In genomic region chr11:77070721-77071120, GRCm38 (mm10) we compare ENCODE assay signal across 9 mouse cellular contexts. TPM values are rescaled to one million over a fixed set of nuclear protein-coding genes. Genes with fewer than 3 reads are reported as not detected.
DNase-seq lines count a peak whose midpoint lies in the region; TF ChIP-seq lines count a peak whose summit lies in the region.
"Had no signal": no experiment of that assay in that cellular context is flagged by ENCODE, and none has a peak within 500 bp of the region (broad histone marks: within the 10 kb centered on the region; RNA-seq: fewer than 3 reads in every experiment).

No protein-coding gene starts in this region.

- H3K4me3 ChIP-seq in thymus, adult 2 months (ENCODE audit: control insufficient read depth, insufficient read depth, low read length) = no peak overlapping the region
- H3K4me3 ChIP-seq: liver, embryonic 13.5 days had no signal

- no peak for TF ChIP-seq CTCF in thymus, adult 2 months (IDR thresholded peaks at IDR 0.05; ENCODE audit: borderline replicate concordance, control insufficient read depth, extremely low read depth, insufficient read depth, low read length, poor library complexity)

- H3K36me3 ChIP-seq in thymus, adult 2 months (ENCODE audit: control insufficient read depth, insufficient read depth, low read length) = peaks cover 16% of the 10 kb centered on the region; the same call in 1 of the 2 replicates

- TF ChIP-seq POLR2A in thymus, adult 2 months (IDR thresholded peaks at IDR 0.05; ENCODE audit: control insufficient read depth, extremely low read depth, insufficient read depth, low read length, poor library complexity) = no peak

- 73% methylated on average over 4 of the region's 4 CpGs for WGBS in thymus, adult 2 months

- H3K27me3 ChIP-seq in thymus, adult 2 months (ENCODE audit: control insufficient read depth, insufficient read depth, low read length) = no peaks in the 10 kb centered on the region
- H3K27me3 ChIP-seq: liver, embryonic 13.5 days had no signal

- no peak overlapping the region for H3K27ac ChIP-seq in thymus, adult 2 months (ENCODE audit: control insufficient read depth, insufficient read depth, low read length)
- H3K27ac ChIP-seq: liver, embryonic 13.5 days had no signal

- peak; percentile 34 for DNase-seq in heart, postnatal 4 days
- no peak for DNase-seq in heart, adult 8-10 months (ENCODE audit: low spot score)
- DNase-seq in thymus, adult 2 months = peak; percentile 7
- DNase-seq in thymus, adult 18-20 months = no peak
- peak; percentile 20 for DNase-seq in c-Kit-positive CD71-positive TER-119-negative erythroid progenitor cells, embryonic 14.5 days (ENCODE audit: low read depth)
- DNase-seq in thymus, postnatal 25 days = peak; percentile 12
- no peak for DNase-seq in frontal cortex, postnatal 25 days (ENCODE audit: low spot score in 2 of 2)
- no peak for DNase-seq in frontal cortex, postnatal 14 days (ENCODE audit: low spot score in 2 of 2)
- DNase-seq: liver, embryonic 13.5 days had no signal

- H3K4me1 ChIP-seq in thymus, adult 2 months (replicated peaks; ENCODE audit: control insufficient read depth, insufficient read depth, low read length) = no peaks in the 10 kb centered on the region

RNA-seq across cellular contexts. Expression of gene Nsrp1, which starts 7.5 kb away (rescaled TPM):
- 10 to 100 TPM; 14.9 to 15.2 TPM for total RNA-seq in heart, postnatal 4 days (2021)
- total RNA-seq in heart, adult 8-10 months (2022) = 10 to 100 TPM in 2 of 4 experiments, 1 to 10 TPM in 2; 8.7 to 11.1 (median 9.9) TPM
- polyA plus RNA-seq in thymus, adult 2 months (2012; rRNA removed) = 1.3 and 1.7 TPM in 2 replicates

Comparison
In these comparisons a context has a peak if more than half of its experiments do, and no peak if none do; other contexts are left out.
1. DNase-seq: peak in heart, postnatal 4 days (single experiment), thymus, adult 2 months (single experiment), c-Kit-positive CD71-positive TER-119-negative erythroid progenitor cells, embryonic 14.5 days (single experiment) and thymus, postnatal 25 days (single experiment); none in heart, adult 8-10 months (single experiment), thymus, adult 18-20 months (0 of 2), frontal cortex, postnatal 25 days (0 of 2) and frontal cortex, postnatal 14 days (0 of 2).